Mouse (Mus musculus) cerebellum, adult 9-11 months (tissue): Measurements from ENCODE around the gene Csnk1g1.

Experiments
- DNase-seq: peaks from one replicate; pipeline ENCODE4 v3.0.0; 2022

Gene Csnk1g1

DNA sequence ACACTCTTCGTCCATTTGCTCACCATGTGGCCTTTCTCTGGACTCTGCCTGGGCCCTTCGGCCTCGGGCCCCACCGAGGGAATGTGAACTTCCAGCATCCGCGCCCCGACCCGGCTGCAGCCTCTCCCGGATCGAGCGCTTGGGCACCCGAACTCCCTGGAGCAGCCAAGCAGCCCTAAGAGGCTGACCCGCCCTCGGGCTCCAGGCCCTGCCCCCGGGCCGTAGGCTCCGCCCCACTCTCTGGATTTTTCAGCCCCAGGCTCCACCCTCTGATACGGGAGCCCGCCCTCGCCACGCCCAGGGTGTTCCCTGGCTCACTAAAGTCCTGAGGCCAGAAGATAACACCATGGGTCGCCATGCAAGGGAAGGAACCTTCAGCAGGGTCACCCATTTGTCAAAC is 160.9 kb downstream of the Csnk1g1 start, which contains the start of gene Snx22:
Gene Snx22 (minus strand): TSS at position 137 of the 400 bp plus-strand sequence.
- peak; percentile 89 for DNase-seq

DNA sequence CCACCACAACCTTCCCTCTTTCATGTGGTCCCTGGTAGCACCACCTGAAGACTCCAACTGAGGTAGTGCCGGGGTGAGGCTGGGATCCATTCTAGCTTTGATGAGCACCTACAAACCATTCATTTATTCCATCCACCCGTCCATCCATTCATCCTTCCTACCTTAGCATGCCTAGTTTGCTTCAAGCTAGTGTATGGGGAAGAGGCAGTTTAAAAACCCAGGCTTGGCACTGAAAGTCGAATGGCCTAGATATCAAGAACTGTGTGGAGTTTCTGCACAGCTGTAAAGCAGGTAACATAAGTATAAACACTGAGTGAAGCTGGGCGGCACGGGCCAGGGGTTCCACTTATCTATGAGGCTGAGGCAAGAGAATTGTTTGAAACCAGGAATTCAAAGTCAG is 161.4 kb downstream of the Csnk1g1 start:
- DNase-seq: no peak

DNA sequence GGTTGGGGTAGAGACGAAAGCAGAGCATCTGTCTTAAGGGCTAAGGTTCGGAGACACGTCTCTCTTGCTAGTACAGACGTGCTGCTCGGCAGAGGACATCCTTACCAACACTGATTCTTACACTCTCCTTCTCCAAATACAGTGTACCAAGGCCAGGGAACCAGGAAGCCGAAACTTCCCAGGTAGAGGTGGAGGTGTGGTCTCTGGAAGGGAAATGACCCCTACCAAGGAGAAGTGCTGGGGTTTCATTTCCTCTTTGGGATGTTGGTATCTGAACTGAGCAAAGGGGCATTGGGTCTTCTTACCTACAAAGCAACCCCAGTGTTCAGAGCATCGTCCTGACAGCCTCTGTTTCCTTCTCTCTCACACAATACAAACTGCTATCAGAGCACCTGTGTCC is 164.0 kb downstream of the Csnk1g1 start:
- DNase-seq: no peak

DNA sequence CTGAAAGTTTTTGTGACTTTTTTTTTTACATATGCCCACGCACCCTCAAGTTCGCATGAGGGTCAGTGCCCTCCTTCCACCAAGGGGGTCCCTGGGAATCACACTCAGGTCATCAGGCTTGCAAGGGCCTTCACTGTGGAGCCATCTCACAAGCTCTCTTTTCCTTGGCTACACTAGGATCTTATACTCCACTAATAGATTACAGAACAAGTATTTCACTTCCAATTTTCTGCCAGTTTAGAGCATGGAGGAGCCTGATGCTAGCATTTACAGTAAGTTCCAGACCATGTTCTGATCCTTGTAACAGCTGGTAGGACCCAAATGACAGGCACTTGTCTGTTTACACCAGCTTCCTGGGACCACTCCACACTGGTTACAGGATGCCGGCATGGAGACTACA is 169.3 kb downstream of the Csnk1g1 start:
- no peak for DNase-seq

DNA sequence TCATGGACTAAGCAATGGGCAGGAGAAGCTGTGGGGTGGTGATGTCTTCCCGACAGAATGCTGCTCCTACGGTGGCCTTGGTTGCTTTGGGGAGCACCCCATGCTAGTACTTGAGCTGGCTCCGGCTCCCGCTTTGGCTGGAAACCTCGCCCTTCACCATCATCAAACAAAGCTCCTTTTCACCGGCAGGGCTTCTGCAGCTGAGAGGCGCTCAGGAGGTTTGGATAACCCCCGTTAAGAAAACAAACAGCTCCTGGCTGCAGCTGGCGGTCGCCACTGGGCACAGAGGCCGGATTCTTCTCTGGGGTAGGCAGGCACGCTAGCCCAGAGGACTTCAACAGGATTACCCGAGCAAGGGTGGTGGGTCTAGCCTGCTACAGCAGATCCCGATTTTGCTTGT is 169.8 kb downstream of the Csnk1g1 start:
- no peak for DNase-seq

DNA sequence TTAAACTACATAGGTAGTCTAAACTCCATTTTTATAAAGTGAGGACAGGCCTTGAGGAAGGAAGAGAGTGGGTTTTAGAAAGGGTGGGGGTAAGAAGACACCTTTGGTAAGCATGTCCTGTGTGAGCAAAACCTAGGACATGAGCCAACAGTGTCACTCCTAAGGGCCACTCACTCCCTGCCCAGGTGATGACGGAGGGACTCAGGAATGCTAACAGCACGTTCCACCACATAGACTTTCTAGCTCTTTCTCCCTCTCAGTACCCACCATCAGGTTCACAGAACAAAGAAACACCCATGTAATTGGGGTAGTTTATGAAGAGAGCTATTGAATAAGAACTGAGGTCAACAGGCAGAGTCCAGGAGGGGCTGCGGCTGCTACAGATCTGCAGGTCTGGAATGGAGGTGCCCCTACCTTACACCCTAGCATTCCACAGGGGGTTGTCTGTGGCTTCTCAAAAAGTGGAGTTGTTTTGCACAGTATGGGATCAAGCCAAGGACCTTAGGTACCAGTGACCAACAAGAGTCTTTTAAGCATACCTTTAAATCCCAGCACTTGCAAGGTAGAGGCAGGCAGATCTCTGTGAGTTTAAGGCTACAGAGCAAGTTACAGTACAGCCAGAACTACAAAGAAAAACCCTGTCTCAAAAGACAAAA is 172.2 kb downstream of the Csnk1g1 start:
- DNase-seq: no peak

DNA sequence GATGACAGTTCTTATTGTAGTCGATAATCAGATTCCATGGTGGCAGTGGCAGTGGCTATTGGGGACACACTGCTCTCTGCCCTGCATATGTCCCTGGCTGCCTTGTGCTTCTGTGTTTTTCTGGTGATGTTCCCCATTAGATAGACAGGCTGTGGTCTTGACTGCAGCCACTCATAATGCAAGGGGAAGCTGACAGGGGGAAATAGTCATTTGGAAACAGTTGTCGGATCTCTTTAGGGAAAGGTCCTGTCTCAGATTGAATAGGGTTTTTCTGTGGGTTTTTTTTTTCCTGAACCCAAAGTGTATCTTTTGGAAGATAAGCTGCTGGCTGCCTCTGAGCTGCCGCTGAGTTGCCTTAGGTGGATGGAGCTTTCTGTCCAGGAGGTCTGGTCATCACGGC is 173.3 kb downstream of the Csnk1g1 start:
- DNase-seq: no peak

DNA sequence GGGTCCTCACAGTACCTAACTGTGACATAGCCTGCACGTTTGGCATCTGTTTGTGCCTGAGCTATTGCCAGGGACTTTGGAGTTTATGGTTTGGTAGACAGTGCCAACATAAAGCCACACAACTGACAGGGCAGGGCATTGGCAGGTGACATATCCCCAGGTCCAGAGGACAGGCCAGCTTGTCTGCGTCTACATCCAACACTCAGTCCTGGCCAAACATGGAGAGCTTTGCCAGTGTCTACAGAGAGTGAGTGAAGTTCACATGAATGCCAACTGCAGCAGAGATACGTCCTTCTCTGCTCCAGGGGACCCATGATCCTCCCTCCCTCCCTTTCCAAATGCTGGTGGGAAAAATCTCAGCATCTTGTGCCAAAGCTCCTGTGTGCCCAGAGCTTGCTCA is 175.4 kb downstream of the Csnk1g1 start:
- no peak for DNase-seq

DNA sequence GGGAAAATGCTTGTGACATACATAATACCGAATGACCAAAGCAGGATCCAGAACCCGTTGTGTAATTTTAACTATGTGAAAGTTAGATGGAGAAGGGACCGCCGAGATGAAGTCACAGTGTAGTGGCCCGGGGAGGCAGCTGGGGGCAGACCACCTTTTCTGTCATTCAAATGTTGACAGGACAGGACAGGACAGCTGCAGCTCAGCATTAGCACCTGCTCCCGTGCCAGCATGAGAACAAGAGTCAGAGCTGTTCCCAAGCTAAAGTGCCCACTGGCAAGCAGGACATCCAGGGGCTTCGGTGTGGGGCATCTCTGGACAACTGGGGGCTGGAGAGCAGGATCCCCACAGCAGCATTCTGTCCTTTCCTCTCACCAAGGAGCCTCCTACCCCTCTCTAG is 178.3 kb downstream of the Csnk1g1 start:
- no peak for DNase-seq

DNA sequence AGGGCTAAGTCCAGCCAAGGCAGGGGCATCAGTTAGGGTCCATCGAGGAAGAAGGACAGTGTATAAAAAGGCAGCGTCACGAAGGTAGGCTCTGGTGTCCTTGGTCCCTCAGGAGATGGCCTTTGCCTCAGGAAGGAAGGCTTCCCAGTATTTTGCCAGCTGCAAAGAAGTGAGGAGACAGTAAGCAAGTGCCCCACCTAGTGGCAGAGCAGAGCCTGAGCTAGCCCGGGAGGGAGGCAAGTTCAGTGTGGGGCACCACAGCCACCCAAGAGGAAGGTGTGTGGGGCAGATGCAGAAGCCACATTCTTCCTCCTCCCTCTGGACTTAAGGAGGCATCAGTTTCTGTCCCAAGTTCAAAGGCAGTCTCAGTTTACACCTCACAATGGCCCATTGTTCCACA is 179.7 kb downstream of the Csnk1g1 start:
- DNase-seq: no peak

DNA sequence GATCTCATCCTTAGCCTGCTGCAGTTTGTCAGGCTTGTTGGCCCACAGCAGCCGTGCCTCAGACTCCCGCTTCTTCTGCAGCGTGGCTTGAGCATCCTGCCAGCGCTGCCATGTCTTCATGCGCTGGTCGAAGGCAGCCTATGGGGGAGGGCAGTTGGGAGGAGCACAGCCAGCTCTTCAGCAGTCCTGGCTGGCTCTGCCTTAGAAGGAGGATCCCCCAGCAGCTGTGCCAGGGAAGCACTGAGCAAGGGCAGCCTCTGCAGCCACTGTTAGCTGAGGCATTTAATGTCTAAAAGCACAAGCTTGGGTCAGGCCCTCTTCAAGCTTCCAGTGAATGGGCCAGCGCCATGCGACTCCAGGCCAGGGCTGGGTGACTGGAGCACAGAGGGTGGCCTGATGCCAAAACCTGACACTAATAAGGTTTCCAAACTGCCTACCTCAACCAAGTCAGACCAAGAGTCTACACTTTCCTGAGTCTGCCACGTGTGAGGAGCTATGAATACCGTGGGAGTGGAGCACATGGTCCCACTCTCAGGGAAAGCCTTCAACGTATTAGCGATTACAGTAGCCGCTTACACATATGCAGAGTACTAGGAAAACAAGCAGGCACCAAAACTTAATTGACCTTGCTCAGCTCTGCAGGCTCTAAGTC is 182.0 kb downstream of the Csnk1g1 start:
- no peak for DNase-seq

DNA sequence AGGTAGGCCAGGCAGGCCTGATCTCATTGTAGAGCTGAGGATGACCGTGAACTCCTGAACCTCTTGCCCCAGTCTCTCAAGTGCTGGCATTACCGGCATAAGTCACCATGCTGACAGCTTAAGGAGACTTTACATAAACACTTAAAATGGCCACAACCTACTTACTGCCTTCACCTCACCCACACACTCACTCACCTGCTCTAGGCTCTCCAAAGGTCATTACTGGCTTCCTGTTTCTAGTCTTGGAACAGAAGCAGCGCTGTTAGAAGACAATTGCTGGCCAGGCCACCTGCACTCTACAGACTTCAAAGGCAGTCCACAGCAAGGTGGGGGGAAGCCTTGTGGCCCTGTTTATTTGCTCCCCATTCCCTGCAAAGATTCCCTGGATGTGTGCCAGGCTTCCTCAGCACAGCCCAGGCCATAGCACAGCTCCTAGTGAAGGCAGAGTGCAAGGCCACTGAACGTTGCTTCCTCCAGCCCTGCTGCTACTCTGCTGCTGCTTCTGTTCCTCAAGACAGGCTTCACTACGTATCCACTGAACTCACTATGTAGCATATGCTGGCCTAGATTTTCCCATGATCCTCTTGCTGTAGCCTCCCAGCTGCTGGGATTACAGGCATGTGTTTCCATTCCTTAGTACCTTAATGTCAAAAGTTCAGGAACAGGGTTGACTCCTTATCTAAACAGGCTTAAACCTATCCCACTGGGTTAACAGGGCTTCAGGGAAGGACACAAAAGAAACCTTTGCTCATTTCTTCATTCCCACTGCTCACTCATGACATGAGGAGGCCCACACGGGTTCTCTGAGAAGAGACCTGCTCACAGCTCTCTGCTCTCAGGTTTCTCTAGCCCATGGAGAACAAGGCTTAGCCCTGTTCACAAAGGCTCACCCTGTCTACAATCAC is 182.9 kb downstream of the Csnk1g1 start:
- no peak for DNase-seq

DNA sequence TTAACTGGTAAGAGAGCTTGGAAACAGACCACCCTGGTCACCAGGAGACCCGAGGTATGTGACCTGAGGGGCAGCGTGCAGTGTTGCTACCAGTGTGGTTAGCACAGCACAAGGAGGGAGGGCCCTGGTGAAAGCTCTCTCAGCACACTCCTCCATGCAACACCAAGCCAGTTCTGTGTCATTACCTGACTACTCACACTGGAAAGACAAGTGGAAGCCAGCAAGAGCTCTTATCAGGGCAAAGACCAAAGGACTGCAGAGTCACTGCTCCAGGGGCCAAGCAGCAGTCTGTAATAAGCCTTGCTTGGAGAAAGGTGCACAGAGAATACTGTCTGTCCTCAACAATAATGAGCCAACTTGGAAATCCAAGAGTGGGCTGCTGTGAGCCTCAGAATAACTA is 183.9 kb downstream of the Csnk1g1 start:
- no peak for DNase-seq
